Comparison of ENCODE assay signal across 42 mouse cellular contexts in genomic region chr9:121892057-121892687, GRCm38 (mm10). TPM values are rescaled to one million over a fixed set of nuclear protein-coding genes. Genes with fewer than 3 reads are reported as not detected.
A peak's percentile ranks its signal among the peaks of the same experiment; 100 is the strongest.
DNase-seq lines count a peak whose midpoint lies in the region.
"Had no signal": no experiment of that assay in that cellular context is flagged by ENCODE, and none has a peak within 500 bp of the region (broad histone marks: within the 10 kb centered on the region; RNA-seq: fewer than 3 reads in every experiment).

No protein-coding gene starts in this region.

- DNase-seq in adrenal gland, adult (ENCODE audit: inconsistent age in 2 of 2, low spot score in 1 of 2), result peak; percentile 58 to 78
- no peak for DNase-seq in adrenal gland, postnatal 10 days
- peak; percentile 33 for DNase-seq in ovary, adult 18-20 months (ENCODE audit: low spot score)
- no peak for DNase-seq in ovary, postnatal 36 days (ENCODE audit: low spot score)
- DNase-seq in urinary bladder, adult 2 months (ENCODE audit: low spot score), result peak; percentile 17
- DNase-seq in urinary bladder, postnatal 10 days (ENCODE audit: low spot score), result no peak
- DNase-seq in embryo, embryonic 10 days (ENCODE audit: low spot score), result no peak
- DNase-seq: cerebellum, adult 18-20 months; cerebellum, postnatal 10 days; forebrain, postnatal 0 days; gastrocnemius, postnatal 14 days; kidney, adult 8-10 months; kidney, postnatal 4 days; layer of hippocampus, postnatal 36 days; lung, adult 2 months; lung, postnatal 10 days; midbrain, embryonic 14.5 days; right cerebral cortex, adult 18-20 months; thymus, adult 18-20 months; thymus, postnatal 36 days had no signal

RNA-seq across cellular contexts. Expression of gene Ackr2, which starts 6.0 kb away (rescaled TPM):
- 1 to 10 TPM; 3.0 to 3.4 TPM for total RNA-seq in adrenal gland, postnatal 10 days (2021)
- polyA plus RNA-seq in urinary bladder, adult 2 months (2012; rRNA removed), result 5.0 and 8.7 TPM in 2 replicates
- total RNA-seq: common myeloid progenitor, adult 5-6 weeks; granulocyte monocyte progenitor cell, adult 5-6 weeks; megakaryocyte-erythroid progenitor cell, adult 5-6 weeks; MEL had no signal
- polyA plus RNA-seq: macrophage, Patski had no signal

RNA-seq across cellular contexts. Expression of gene Cyp8b1, which starts 23.9 kb away (rescaled TPM):
- total RNA-seq in adrenal gland, postnatal 10 days (2021), result 10 to 100 TPM; 16.2 to 27.8 TPM
- 0.13 and 0.14 TPM in 2 replicates for polyA plus RNA-seq in urinary bladder, adult 2 months (2012; rRNA removed)
- total RNA-seq: common myeloid progenitor, adult 5-6 weeks; forebrain, postnatal 0 days; gastrocnemius, postnatal 14 days; granulocyte monocyte progenitor cell, adult 5-6 weeks; heart, postnatal 36 days; layer of hippocampus, adult 8-10 months; layer of hippocampus, postnatal 36 days; left cerebral cortex, postnatal 10 days; megakaryocyte-erythroid progenitor cell, adult 5-6 weeks; MEL; monocyte, adult 5-6 weeks had no signal
- polyA plus RNA-seq: brain, embryonic 14.5 days; embryonic facial prominence, embryonic 10.5 days; embryonic facial prominence, embryonic 15.5 days; forebrain, embryonic 12.5 days; forebrain, postnatal 0 days; heart, embryonic 10.5 days; hindbrain, embryonic 13.5 days; intestine, embryonic 16.5 days; kidney, postnatal 0 days; limb, embryonic 10.5 days; limb, embryonic 15.5 days; macrophage; midbrain, embryonic 14.5 days; neural tube, embryonic 15.5 days; Patski had no signal

RNA-seq across cellular contexts. Expression of gene Higd1a, which starts 34.0 kb away (rescaled TPM):
- total RNA-seq in adrenal gland, postnatal 10 days (2021), result 100 to 1,000 TPM; 111 to 113 TPM
- polyA plus RNA-seq in urinary bladder, adult 2 months (2012; rRNA removed), result 55.1 and 55.2 TPM in 2 replicates

RNA-seq across cellular contexts. Expression of gene Ccdc13, which starts 52.9 kb away (rescaled TPM):
- total RNA-seq in adrenal gland, postnatal 10 days (2021), result 1 to 10 TPM in 1 of 2 experiments, under 1 TPM in 1; 0.63 to 1.3 TPM
- polyA plus RNA-seq in urinary bladder, adult 2 months (2012; rRNA removed), result 0.62 and 1.3 TPM in 2 replicates
- total RNA-seq: common myeloid progenitor, adult 5-6 weeks; granulocyte monocyte progenitor cell, adult 5-6 weeks; heart, postnatal 36 days; megakaryocyte-erythroid progenitor cell, adult 5-6 weeks; MEL; monocyte, adult 5-6 weeks had no signal
- polyA plus RNA-seq: liver, embryonic 14.5 days; macrophage had no signal

RNA-seq across cellular contexts. Expression of gene Fam198a, which starts 58.6 kb away (rescaled TPM):
- 1 to 10 TPM; 3.9 to 5.6 TPM for total RNA-seq in adrenal gland, postnatal 10 days (2021)
- polyA plus RNA-seq in urinary bladder, adult 2 months (2012; rRNA removed), result 6.7 and 7.3 TPM in 2 replicates
- total RNA-seq: common myeloid progenitor, adult 5-6 weeks; granulocyte monocyte progenitor cell, adult 5-6 weeks; monocyte, adult 5-6 weeks had no signal
- polyA plus RNA-seq: macrophage had no signal

Comparison
In these comparisons a context has a peak if more than half of its experiments do, and no peak if none do; other contexts are left out.
1. DNase-seq: peak in adrenal gland, adult (2 of 2), ovary, adult 18-20 months (single experiment) and urinary bladder, adult 2 months (single experiment); none in adrenal gland, postnatal 10 days (single experiment), ovary, postnatal 36 days (single experiment), urinary bladder, postnatal 10 days (single experiment) and embryo, embryonic 10 days (single experiment).